Mouse (Mus musculus): Measurements from ENCODE around the gene Fkbp1a. TPM values are rescaled to one million over a fixed set of nuclear protein-coding genes. Genes with fewer than 3 reads are reported as not detected.

The Fkbp1a gene
- 226 TPM in 2 replicates for polyA plus RNA-seq (2012; rRNA removed)

DNA sequence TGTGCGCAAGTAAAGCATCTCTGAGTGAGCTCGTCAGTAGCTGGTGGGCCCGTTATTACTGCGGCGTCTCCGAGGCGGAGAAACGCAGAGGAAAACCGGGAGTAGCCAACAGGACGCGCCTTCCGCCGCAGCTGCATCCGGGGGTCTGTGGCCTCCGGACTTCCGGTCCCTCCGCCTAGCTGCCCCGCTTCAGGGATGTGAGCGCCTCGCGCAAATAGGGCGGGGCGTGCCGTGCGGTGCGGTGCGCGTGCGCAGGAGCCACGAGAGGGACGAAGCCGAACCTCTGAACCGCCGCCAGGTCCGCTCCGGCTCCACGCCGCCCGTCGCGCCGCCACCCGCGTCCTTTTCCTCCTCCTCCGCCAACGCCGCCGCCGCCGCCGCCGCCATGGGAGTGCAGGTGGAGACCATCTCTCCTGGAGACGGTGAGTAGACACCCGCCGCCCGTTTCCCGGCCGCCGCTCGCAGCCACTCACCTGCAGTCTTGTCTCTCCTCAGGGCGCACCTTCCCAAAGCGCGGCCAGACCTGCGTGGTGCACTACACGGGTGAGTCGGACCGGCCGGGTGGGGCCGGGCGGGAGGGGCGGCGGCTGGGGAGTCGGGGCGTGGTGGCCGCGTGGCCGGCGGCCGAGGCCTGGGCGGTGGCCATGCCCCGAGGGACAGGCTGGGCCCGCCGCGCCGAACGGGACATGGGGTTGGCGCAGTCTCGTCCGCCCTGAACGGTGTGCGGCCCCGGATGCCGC is at the start of gene Fkbp1a:
Gene Fkbp1a (plus strand): TSS at position 161 of the 740 bp plus-strand sequence.

GRCm38 (mm10) chr2:151494035-151494803 is 48.1 kb upstream of the Fkbp1a start, which contains the start of gene Nsfl1c:
Nsfl1c (plus strand) TSS chr2:151494182.

GRCm38 (mm10) chr2:151571873-151572700 is 29.8 kb downstream of the Fkbp1a start, which contains the start of gene Sdcbp2:
Sdcbp2 (plus strand) TSS chr2:151572622.

Other genes starting within 250 kb of the Fkbp1a start
- not detected in 2 replicates for gene 4921509C19Rik, start 66.3 kb upstream of the Fkbp1a start, polyA plus RNA-seq (2012; rRNA removed)
- 199 and 200 TPM in 2 replicates for gene Nsfl1c, start 48.3 kb upstream of the Fkbp1a start, polyA plus RNA-seq (2012; rRNA removed)
- 1.3 and 3.0 TPM in 2 replicates for gene Sdcbp2, start 30.1 kb downstream of the Fkbp1a start, polyA plus RNA-seq (2012; rRNA removed)
- 23.1 and 26.1 TPM in 2 replicates for gene Snph, start 90.1 kb downstream of the Fkbp1a start, polyA plus RNA-seq (2012; rRNA removed)
- gene Rad21l, start 126.0 kb downstream of the Fkbp1a start, polyA plus RNA-seq (2012; rRNA removed), result 0.23 and 0.37 TPM in 2 replicates
- 26.3 and 26.6 TPM in 2 replicates for gene Tmem74b, start 159.5 kb downstream of the Fkbp1a start, polyA plus RNA-seq (2012; rRNA removed)
- 43.7 and 47.1 TPM in 2 replicates for gene Psmf1, start 201.7 kb downstream of the Fkbp1a start, polyA plus RNA-seq (2012; rRNA removed)

Data from central nervous system, embryonic 18 days (tissue).